Mouse (Mus musculus): Measurements from ENCODE around the gene Sars2.
A peak's percentile ranks its signal among the peaks of the same experiment; 100 is the strongest.

Gene Sars2

DNA sequence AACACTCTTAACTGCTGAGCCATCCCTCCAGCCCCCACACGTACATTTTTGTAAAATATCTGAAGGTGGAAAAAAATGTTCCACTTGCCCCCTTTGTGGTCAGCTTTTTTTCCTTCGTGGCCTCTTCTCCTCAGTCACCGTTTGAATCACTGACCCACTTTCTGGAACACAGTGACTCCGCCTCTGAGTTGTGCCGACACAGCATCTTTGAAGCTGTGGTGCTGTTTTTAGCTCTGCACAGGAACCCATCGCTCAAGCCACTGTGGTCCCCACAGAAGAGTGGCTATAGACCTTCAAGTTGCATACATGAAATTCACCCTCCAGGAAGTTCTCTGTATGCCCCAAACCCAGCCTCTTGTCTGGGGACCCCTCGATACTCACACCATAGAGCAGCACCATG is 39.1 kb downstream of the Sars2 start:
- DNase-seq: no peak

DNA sequence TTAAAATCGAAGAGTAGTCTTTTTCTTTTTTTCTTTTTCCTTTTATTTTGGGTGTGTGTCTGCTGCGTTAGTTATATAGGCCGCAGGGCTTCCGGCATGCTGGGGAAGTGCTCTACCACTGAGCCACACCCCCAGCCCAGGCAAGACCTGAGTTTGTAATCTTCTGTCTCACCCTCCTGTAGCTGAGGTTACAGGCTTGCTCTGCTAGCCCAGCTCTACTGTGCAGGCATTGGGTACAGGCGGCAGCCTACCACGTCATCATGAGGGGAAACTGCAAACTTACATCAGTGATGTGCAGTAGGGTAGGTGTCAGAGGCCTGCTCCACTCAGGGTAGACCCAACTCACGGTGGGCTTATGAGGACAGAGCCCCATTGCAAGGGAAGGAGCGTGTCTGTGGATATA is 39.5 kb downstream of the Sars2 start:
- no peak for DNase-seq

DNA sequence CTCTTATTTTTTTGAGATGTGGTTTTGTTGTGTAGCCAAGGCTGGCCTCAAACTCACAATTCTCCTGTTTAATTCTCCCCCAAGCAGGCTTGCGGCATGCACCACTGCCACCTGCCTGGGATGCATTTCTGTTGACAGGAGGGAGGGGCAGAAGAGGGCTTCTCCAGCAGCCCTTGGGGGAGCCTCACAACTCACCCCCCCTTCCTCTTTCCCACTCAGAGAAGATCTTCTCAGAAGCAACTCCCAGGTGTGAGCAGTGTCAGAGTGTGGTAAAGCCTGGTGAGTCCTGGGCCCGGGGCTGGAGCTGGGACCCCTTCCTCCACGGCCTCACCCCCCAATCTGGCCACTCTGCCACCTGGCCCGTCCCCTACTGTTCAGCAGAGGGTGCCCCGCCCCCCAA is 43.4 kb downstream of the Sars2 start:
- no peak for DNase-seq

DNA sequence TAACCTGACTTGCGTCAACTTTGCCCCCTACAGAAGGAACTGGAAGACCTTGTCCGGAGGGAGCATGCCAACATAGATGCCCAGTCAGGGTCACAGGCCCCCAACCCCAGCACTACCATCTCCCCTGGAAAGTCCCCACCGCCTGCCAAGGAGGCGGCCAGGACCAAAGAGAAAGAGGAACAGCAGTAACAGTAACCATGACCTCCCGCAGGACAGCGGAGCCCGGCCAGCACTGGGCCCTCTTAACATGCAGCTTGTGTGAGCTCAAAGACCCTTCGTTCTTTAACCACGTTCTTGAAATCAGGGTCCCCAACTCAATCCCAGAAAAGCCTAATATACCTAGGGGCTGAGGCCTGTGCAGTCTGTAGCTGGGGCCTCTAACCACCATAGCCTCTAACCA is 46.1 kb downstream of the Sars2 start:
- no peak for DNase-seq

DNA sequence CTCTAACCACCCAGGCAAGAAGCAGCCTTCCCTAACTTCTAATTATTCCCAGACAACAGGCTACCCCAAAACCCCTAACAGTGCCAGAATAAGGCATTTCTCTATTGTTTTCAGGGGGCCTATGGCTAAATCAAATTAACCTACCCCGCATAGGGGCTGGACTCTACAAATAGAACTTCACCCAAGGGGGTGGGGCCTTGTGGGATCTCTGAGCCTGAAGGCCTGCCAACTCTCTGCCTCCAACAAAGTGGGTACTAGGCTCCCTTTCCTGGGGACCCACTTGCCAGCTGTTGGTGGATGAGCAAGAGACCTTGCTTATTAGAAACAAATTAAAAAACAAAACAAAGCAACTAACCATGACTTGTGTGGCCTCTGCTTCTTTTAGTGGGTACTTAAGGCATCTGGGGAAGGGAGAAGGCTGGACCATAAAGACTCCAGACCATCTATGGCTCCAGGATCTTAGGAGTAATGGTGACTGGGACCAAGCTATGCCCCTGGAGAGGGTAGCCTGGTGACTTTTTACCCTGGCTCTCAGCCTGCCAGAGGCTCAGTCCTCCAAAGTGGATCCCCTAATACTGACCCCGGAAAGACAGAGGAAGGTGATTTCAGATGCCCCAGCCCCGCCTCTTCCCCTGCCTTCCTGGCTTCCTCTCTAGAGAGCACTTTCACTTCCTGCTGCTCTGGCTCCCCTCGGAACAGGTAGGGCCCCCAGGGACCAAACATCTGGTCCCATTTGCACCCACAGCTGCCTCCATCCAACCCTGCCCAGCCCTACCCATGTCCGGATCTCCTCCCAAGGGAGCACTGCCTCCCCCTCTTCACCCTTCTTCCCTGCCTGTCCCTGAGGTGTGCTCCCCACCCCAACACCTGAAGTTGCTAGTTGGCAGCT is 46.8 kb downstream of the Sars2 start, which contains the start of gene Rinl:
Gene Rinl, plus strand, starts transcription at position 663 of the 889 bp plus-strand sequence.
- DNase-seq: no peak

DNA sequence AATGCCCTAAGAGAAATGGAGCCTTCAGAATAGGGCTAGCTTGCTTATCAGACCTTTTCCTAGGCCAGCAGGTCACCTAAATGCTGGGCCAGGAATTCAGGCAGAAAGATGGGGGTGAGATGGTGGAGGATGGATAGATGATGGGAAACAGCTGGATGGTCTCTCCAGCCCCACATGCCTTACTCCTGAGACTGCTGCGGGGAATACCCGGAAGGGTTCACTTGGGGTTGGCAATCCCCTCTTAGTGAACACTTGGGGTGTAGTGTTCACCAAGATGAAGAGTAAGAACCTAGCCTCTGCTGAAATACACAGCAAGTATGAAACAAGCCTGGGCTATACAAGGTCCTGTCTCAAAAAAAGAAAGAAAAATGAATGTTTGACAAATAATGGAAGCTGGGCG is 47.4 kb downstream of the Sars2 start:
- DNase-seq: no peak

DNA sequence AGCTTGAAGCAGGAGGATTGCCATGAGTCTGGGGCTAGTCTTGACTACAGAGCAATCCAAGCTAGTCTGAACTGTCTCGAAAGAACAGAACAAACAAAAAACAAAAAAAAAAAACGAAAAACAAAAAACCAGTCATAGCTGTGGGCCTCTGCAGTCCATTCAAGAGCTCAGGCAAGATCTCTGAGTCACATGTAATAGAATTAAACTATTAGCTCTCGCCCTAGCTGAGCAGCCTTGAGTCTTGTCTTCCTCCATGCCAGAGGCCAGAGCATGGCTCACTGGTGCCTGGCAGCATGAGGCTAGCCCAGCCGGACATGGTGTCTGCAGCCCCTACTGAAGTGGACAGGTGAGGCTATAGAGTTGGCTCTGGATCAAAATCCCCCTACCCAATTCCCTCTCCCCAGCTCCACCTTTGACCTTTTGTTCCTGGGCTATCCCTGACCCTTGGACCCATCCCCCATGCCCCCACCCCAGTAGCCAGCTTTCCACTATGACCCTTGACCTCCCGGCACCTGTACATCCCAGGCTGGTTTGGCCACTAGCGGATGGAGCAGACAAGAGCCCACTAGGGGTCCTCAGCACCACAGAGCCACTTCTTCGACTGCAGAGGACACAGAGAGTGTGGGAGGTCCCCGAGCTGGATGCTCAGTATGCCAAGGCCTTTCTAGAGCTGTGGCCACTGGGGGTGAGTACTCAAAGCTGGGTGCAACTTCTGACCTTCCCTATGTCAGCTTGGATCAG is 48.4 kb downstream of the Sars2 start:
- DNase-seq: peak; percentile 63

DNA sequence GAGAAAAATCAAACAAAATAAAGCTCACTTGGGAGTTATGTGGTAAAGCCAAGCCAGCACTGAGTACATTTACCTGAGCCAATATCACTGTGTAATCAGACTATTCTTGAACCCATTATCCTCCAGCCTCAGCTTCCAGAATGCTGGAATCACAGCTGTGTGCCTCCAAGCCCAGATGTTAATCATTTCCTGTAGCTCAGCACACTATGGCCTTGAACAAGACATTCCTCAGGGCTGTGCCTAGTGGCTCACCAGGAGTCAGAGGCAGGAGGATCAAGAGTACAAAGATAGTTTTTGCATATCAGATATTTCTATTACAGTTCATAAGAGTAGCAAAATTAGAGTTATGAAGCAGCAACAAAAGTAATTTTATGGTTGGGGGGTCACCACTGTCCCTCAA is 49.9 kb downstream of the Sars2 start:
- no peak for DNase-seq

DNA sequence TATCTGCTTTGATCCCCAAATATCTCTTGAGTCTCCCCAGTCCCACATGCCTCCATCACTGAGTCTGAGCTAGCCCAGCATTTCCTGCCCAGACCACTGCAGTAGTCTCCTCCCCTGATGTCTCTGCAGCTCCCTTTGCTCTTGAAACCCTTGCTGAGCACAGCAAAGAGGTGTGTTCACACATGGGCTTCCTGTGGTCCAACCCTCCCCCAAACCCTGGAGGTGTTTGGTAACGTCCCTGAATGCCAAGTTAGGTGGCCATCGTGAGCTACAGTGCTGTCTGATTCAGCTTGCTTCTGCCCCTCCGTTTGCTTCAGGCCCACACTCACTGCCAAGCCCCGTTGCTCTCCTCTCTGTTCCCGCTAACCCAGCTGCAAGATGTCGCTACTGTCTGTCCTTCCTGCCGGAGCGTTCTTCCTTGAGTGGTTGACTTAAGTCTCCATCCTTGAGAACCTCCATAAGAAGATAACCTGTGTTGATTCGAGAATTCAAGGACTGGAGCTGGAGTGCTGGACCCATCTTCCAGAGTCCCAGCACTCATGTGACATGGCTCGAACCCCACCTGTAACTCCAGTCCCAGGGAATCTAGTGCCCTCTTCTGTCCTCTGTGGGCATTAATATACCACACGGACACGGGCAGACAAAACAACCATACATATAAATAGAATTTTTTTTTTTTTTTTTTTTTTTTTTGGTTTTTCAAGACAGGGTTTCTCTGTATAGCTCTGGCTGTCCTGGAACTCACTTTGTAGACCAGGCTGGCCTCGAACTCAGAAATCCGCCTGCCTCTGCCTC is 50.8 kb downstream of the Sars2 start:
- no peak for DNase-seq

DNA sequence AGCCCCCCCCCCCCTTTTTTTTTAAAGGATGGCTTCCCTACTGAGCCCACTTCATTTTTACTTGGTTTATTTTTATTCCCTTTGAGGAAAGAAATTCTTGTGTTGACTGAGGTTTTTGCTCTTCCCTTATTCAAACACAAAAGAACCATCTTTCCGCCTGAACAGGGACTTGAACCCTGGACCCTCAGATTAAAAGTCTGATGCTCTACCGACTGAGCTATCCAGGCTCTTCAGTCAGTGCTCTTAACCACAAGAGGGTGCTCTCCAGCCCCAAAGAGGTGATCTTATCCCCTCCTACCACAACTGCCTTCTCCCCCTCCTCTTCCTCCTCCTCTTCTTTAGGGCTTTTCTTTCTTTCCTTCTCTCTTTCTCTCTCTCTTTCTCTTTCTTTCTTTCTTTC is 52.0 kb downstream of the Sars2 start:
- DNase-seq: peak; percentile 53

DNA sequence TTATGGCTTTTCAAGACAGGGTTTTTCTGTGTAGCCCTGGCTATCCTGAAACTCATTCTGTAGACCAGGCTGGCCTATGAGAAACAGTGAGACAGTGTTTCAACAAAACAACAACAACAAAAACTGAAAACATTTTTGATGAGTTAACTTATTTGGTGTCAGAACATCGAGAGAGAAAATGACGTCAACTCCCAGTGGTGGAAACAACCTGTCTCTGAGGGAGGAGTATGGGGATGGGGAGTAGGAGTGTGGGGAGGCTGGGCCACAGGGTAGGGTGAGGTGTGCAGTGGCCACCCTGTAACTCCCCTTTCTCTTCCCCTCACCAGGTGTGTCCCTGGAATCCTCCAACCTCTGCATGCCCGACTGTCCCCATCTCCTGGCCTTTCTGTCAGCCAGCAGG is 52.7 kb downstream of the Sars2 start:
- no peak for DNase-seq

DNA sequence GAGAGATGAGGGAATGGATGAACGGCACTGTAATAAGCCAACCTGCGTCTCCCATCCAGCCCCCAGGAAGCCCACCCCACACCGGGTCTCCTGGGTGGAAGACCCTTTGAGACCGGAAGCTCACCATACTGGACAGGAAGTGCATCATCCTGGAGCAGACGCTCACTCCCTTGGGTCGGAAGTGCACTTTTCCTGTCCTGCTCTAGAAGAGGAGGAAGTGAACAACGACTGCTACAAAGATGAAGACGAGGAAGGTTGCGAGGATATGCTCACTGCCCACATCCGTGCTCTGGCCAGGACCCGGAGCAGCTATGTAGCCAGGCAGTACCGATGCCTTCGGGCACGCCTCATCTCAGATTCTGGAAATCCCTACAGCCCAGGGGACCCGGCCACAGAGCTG is 54.0 kb downstream of the Sars2 start:
- DNase-seq: peak; percentile 39

DNA sequence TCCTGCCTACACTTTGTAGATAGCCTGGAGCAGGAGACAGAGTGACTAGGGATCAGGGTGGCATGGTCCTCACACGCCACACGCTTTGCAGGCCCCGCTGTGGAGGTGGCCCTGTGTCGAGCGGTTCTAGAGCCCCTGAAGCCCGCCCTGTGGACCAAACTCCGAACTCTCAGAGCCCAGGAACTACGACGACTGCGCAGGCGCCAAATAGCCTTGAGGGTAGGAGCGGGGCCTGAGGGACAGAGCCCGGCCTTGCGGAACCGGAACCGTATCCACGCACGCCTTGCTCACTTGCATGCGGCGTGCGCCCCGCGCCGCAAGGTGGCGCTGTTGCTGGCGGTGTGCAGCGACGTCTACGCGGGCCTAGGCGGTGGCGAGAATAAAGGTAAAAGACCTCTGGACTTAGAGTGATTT is 54.8 kb downstream of the Sars2 start:
- peak; percentile 92 for DNase-seq

DNA sequence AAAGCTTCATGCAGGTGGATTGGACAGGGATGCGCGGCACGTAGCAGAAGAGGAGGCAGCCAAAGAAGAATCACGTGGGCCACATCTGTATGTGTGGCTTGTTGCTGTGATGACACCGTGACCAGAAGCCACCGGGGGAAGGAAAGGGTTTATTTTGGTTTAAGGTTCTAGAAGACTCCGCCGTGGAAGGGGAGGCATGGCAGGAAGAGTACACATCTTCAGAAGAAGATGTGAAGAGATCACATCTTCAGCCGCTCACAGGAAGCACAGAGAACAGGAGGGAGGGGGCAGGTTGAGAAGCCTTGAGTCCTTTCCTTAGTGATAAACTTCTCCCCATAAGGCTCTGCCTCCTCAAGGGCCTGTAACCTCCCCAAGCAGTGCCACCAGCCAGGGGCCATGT is 58.2 kb downstream of the Sars2 start:
- no peak for DNase-seq

DNA sequence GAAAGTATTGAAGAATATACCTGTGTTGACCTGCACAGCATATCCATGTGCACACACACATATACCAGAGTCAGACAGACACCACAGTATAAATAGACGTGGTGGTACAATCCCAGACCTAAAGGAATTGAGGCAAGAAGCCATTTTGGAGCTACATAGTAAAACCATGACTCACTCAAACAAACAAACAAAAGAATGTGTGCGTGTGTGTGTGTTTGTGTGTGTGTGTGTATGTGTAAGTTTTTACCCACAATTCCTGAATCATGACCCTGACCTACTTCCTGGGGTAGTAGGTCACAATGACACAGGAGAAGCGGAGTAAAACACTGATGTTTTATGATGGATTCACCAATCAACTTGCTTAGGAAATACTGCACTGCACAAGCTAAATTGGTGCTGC is 59.7 kb downstream of the Sars2 start:
- DNase-seq: no peak

DNA sequence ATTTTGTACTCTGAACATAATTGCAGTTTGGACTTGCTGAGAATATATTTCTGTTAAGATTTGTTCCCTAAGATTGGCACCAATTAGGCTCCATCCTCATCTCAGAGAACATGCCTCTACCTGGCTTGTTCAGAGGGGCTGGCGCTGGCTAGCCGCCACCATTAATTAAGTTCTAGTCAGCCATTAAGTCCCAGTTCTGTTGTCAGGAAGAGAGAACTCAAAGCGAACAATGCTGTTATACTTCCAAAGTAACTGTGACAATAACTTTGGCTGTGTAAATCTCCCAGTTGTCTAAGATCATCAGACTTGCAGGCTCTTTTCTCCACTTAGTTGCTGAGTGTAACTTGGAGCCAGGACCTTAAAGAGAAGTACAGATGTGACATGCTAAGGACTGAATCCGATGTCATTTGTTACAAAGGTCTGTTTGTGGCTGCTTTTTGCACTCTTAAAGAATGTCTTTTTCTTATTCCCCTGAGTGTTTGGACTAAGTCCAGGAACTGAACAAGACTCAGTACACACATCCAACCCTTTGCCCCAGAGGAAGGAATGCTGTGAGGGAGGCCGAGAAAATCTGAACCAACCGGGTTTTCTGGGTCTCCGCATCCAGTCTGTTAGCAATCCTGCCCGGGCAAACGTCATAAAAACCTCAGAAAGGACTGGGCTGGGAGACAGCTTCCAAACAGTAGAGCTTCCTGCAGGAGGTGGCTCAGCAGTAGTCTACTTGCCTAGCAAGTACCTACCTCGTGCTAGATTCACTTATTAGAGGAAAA is 60.3 kb downstream of the Sars2 start:
- peak; percentile 82 for DNase-seq

DNA sequence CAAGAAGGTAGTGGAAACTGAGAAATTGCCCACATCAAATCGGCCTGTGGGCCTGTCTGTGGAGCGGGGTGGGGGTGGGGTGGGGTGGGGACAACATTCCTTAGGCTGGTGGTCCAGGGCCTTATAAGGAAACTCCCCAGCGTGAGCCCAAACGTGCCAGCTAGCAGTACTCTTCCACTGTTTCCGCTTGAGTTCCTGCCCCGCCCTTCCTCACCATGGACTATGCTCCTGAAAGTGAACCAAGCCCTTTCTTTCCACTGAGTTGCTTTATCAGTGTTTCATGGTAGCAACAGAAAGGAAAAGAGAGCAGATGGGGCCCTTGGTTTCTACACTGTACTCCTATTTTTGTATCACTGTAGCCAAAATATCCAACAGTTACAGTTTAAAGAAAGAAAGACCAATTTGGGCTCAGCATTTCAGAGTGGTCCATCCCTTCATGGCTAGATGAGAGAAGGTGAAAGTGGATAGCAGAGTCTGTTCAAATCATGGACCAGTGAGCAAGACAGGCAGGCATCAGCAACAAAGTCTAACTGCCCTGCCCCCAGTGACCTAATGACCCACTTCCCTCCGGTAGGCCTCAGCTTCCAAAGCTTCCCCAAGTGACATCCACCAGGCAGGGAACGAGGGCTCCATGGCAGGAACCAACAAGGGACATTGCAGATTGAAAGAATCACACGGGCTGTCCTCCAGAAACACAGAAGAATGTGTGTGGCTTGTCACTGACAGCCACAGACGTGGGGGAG is 61.2 kb downstream of the Sars2 start:
- peak; percentile 85 for DNase-seq
